Mouse (Mus musculus) kidney, postnatal 14 days (tissue): ENCODE results near the gene Ska2.

Experiments
- DNase-seq: peaks from one replicate; pipeline ENCODE4 v3.0.0; 2022; ENCODE audit warnings: mixed read lengths

The Ska2 gene

DNA sequence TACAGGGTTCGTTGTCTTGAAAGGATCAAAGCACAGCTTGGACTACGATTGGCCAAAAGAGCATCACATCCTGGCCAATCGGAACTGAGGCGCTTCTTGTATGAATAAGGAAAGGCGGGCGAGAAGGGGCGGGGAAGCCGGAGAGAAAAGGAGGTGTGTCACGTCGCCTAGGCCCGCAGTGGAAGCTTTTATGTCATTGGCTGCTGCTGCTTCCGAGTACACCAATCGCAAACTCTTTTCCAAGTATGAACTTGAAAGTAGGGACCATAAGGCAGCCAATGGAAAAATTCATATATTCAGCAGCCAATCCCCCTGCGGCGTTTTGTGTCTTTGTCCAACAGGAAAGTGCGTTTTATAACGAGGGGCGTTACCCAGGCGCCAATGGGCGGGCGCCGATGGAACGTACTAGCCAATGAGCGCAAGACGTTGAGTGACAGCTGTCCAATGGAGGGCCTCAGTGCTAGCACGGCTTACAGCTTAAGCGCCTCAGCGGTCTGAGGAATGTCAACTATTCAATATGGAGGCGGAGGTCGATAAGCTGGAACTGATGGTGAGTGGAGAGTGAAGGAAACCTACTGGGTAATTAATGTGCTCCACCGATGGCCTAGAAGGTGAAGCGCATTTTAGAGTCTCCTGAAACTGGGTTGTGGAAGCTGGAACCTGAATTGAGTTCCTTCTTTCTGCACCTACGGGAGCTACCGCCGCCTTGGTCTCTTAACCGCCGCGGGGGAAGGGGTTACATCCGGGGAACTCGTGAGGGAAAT, at the start of gene Ska2:
Gene Ska2 (plus strand): TSS at position 480 of the 764 bp plus-strand sequence.
- DNase-seq: peak; percentile 98

DNA sequence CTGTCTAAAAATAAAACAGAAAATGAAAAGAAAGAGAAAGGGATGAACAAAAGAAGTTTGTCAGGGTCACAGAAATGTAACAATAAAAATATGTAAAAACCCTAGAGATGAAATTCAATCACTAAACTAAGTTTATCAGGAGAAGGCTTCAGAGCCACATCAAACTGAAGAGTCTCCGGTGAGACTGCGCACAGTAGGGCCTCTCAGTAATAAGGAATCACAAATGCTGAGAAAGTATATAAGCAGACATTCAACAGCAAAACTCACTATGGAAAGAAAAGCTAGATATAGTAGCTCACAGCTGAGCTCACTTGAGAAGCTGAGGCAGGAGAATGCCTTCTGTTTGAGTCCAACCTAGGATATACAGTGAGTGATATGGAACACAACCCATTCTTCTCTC, 48.6 kb upstream of the Ska2 start:
- DNase-seq: no peak

DNA sequence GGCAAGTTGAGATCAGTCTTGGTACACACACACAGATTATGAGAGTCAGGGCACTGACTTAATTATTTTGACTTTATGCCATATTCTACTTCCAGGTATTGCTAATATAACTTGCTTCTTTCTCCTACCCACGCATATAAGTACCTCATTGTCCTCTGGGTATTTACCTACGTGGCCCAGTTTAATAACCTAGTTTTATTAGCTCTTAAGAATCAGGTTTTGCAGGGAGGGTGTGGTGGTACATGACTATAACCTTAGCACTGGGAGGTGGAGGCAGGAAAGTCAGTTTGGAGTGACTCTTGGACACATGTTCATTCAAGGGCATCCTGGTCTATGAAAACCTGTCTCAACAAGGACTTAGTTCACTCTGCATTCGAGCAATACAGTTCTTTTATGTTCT, 46.9 kb upstream of the Ska2 start:
- DNase-seq: no peak

DNA sequence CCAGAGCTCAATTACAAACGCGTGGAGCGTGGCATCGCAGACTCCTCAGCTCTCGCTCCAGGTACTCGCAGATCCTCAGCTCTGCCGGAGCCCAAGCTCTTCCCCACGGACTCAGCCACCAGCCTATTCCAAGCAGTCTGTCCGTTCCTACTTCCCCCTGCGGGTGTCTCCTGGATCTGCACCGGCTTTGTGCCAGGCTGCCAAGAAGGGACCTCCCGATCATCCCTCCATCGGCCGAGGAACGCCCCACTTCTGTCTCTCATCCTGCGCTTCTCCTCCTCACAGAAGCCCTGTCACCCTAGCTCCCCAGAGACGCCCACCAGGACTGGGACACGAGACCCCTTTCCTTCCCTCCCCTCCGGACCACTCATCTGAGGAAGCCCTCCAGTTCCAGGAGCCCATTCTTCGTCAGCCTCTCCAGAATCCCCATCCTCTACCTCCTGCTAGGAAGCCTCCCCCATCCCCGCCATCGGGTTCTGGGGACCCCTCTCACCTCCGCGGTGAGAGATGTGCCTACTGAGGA, 35.6 kb upstream of the Ska2 start:
- peak; percentile 73 for DNase-seq

DNA sequence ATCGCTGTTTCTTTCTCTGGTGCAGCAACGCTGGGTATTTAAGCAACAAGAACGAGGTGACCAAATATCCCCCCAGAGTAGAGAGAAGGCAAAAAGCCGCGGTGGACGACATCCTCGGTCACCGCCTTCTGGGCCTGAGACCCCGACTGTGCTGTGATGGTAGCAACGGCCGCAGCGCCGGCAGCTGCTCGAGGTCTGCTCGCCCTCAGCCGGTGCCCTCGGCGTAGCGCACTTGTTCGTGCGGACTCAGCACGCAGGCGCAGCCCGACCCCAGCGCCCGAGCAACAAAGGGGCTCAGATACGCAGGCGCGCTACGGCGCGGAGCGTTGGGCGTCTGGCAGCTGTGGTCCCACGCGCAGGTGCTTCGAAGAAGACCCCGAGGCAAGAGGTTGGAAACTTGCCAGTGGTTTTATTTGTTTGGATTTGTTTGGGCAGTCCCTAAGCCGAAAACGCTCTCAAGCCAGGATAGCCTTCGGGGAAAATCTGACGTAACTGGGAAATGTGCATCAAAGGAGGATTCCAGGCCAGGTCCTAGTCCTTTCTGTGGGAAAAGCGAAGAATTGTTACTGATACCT, 35.1 kb upstream of the Ska2 start, which contains the start of gene Gdpd1:
Gene Gdpd1 (minus strand): TSS at position 197 of the 575 bp plus-strand sequence.
- peak; percentile 89 for DNase-seq

DNA sequence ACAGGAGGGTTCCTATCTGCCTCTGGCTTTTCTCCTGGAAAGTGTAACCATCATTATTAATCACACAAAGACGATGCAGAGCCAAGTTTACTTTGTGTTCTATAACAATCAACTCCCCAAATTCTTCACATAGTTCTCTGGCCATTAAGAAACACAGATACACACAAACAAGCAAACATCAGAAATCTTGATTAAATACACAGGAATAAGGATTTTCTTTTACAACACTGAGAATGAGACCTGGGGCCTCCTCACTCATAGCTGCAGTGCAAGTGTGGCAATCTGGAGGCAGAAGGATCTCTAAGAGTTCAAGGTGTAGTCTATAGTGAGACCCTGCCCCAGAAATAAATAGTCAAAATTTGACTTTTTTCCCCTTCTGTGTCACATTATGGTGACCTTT, 25.3 kb upstream of the Ska2 start:
- DNase-seq: no peak

DNA sequence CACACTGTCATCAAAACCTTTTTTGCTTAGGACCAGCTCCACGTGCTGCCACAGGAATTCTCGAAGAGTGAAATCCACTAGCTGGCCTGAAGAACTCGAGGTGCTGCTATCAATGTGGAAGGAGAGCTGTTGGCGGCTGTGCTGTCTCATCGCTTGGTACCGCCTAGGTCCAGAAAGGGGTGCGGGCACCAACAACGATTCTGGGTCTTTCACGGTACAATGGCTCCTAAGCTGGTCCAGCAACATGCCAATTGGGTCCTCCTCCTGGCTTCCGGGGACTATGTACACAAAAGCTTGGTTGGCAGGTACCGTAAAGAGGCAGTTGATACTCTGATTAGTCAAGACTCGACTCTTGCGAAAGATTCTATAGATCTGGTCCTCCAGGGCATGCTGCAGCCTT, 23.6 kb upstream of the Ska2 start:
- no peak for DNase-seq

DNA sequence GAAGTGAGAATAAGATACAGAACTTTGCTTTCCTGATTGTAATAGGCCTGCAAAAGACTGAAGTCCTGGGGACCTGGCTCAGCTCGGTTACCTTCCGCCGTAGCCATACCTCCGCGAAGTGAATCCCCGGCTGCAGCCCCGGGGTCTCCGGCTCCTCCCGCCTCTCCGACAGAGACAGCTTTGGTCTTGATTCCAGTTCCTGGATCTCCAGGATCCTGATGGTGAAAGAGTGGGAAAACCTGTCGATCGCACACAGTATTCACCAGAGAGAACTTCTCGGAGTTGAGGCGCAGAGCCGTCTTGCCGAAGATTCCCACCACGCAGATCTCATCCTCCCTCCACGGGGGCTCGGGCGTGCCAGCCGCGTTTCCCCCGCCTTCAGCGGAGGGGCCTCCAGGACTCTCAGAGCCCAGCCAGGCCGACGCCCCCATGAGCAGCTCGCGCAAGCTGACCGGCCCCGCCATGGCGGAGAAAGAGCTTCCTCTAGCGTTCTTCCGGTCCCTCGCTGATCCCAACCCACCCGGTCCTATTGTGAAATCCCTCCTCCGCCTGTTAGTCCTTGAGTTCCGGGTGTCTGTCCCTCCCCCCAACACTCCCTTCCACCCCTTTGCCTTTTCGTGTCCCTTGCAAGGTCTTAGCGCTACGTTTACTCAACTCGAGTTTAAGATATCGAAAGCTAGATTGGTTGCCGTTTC, 22.6 kb upstream of the Ska2 start, which contains the start of gene Smg8:
Gene Smg8 (minus strand): TSS at position 485 of the 695 bp plus-strand sequence.
- DNase-seq: peak; percentile 89

DNA sequence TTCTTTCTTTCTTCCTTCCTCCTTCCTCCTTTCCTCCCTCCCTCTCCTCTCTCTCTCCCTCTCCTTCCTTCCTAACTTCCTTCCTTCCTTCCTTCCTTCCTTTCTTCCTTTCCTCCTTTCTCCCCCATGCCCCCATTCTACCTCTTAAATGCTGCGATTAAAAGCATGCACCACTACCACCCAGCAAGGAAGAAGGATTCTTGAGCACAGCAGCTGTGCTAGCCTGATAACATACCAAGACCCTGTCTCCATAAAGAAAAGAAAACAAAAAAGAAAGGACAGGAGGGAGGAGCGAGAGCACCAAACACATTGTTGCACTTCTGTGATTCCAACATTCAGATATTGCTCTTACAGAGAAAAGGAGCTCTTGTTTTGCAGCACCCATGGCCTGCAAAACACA, 21.9 kb upstream of the Ska2 start:
- DNase-seq: no peak

DNA sequence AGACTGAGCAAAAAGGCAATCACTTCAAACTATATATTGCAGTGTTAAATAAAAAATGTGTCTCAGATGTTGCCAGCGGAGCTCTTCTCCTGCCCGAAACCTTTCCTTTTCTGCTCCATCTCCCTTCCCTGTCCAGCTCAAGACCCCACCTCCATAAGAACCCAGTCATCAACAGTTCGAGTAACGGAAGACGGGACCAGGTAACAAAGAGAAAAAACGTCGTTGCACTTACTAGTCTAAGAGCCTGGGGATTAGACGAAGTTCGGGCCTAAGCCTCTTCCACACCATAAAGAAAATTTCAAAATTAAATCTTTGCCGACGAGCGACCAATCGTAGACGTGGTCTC, 652 bp upstream of the Ska2 start, which contains the start of gene Prr11:
Gene Prr11 (minus strand): TSS at position 300 of the 346 bp plus-strand sequence.
- DNase-seq: no peak

DNA sequence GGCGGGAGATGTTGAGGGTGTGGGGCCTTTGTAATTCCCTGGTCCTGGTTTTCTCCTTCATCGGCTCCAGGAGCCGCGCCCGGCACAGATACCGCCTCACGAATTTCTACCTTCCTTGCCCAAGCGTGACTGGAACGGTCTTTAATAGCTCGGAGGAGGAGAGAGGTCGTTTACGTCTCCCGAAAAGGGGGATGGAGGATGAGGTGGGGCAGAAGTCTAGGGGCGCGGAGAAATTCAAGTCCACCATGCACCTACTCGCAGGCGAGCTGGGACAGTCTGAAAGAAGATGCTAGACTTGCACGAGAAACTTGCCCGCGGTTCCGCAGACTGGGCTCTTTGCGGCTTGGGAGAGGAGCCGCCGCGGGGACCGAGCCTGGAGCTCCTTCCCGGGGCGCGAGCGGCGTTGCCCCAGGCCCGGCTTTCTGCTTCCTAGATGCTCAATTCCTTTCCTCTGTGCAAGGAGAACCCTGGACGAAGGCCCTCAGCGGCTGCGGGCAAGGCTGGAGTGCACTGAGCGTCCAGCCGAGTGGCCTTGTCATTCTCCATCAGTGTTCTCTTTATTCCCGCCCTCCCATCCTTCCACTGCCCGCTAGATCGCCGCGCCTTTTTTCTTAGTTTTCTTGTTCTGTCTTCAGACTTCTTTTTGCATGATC, 611 bp downstream of the Ska2 start:
- DNase-seq: peak; percentile 29

DNA sequence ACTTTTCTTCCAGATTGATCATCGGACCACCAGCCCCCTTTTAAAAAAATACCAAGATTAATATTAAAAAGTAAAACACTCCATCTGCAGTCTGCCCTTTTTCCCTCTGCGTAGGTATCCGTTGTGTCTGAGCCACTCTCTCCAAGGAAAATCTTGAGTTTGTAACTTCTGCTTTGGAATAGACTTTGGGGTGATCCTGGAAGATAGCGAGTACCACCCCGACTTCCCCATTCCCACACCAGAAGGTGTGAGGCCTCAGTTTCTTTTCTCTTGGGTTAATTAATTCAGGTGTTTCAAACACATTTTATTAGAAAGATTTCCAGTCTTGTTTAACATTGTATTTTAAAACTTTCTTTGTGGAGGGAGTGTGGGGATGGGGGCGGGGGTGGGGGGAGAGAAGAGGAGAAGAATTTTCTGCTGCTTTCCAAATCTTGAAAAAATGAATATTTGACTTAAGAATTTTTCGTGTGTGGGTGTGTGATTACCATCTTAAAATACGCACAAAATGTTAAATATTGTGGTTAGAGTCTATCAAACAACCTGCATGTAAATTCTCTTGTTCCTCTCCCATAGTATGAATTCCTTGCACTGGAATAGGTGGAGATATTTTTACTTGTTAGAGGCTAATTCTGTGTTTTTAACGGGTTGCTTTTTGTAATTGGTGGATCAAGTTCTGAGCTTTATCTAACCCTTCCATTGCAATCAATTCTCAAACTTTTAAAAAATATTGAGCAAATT, 1.3 kb downstream of the Ska2 start:
- DNase-seq: no peak

DNA sequence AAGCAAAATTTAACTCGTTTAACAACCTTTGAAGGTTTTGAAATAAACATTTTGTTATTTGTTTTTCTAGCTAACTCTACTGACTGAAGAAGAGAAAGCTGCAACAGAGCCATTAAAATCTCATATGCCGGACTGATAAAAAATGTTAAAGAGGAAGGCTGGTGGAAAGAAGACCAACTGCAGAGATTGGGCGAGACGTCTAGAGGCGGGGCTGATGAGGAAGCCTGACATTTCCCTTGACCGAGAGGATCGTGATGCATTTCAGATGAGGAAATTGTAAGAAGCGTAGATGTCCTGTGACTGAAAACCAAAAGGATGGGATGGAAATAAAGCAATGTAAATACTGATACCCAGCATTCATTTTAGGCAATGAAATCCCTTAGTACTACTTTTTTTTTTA, 12.8 kb downstream of the Ska2 start:
- DNase-seq: no peak

DNA sequence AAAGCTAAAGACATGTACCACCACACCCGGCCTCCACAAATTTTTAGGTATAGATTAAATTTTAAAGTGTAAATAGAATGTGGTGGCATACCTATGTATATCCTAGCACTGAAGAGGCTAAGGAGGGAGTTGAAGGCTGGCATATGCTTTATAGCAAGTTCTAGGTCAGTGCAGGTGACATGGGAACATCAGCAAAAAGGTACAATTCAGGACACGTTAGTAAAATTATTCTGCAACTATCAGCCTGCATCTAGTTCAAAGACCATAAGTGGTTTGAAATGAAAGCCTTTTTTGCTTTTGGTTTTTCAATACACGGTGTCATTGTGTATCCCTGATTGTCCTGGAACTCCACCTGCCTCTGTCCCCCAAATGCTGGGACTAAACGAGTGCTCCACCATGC, 16.5 kb downstream of the Ska2 start:
- DNase-seq: no peak

DNA sequence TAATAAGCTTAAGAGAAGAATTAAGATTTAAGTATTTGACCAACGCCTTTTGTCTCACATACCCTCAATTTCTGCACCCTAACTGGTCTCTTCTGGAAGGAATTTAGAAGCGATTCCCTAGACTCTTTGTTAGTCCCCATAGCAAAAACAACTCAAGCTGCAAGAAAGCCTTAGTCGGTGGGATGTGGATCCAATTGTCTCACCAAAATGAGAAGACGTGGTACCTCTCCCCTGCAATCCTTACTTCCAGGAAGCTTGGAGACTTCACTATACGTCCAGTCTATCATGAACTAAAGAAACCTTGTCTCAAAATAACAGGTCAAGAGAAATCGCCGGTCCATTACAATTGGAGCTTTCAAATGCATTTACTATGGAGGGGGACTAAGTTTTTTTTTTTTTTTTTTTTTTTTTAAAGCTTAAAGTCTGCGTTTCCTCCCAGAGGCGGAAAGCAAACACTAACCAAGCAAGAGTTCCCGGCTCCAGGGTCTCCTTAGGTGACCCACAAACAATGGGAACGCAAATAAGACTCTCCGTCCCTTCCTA, 17.3 kb downstream of the Ska2 start:
- DNase-seq: no peak

DNA sequence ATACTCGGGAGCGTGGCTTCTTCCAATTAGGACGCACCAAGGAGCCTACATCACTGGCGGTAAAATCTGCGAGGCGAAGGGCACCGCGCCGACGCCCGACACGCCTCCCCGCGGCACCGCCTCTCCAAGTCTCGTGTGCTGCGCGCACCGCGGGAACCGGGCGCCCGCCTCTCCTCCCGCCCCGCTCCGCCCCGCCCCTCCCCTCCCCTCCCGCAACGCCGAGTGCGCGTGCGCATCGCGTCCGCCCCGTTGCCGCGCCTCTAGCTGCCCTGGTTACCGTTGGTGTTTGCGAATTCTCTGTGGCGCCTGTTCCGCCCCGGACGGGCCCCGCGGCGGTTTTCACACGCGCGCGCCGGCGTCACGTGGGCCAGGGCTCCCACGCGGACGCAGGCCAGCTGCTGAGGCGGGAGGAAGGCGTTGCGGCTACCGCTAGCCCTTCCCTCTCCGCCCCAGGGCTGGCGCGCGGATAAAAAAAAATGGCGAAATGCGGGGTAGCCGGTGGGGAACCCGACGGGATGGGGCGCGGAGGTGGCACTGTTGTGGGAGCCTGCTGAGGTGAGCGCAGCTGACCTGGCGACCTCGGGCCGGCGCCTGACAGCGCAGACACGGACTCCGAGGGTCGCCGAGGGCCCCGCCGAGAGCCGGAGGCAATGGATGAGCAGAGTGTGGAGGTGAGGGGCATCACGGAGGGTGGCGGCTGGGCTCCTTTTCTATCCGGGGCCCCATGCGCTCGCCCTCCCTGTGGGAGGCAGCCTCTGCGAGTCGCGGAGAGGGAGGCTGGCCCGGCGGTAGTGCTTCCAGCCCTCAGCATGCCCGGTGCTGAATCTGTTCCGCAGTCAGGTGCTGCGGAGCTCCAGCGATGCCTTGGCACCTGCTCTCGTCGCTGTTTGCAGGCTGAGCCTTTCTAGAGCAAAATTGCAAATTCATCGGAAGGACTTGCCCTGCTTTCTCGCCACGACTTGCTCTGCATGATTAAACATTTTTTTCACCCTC, 18.1 kb downstream of the Ska2 start, which contains the start of gene Trim37:
Gene Trim37 (plus strand): TSS at position 254 of the 993 bp plus-strand sequence.
- peak; percentile 90 for DNase-seq

DNA sequence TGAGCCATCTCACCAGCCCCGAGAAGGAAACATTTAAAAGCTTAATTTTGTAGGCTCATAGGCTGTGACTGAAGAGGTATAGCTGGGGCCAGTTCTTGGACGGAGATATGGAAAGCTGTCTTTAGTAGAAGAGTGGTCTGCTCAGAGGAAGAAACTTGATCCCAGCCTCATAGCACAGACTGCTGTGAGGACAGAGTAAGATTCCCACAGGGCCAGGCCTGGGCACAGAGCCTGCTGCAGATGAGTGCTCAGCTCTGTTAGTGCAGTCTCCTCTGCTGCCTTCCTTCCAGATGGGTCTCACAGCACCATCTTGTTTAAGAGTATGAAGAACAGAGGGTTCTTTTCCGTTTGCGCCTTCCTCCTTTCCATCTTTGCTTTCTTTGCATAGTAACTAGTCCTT, 27.2 kb downstream of the Ska2 start:
- DNase-seq: no peak

DNA sequence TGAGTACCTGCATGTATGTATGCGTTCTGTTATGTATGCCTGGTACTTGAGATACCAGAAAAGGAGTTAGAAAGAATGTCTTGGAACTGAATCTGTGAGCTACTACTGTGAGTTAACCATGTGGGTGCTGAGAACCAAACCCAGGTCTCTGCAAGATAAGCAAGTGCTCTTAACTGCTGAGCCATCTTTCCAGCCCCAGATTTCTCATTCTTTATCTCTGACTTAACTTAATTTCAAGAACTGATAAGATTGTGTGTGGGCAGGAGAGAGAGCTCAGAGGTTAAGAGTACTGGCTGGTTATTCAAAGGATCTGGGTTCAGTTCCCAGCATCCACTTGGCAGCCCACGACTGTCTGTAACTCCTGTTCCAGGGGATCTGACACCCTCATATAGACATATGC, 49.0 kb downstream of the Ska2 start:
- no peak for DNase-seq

DNA sequence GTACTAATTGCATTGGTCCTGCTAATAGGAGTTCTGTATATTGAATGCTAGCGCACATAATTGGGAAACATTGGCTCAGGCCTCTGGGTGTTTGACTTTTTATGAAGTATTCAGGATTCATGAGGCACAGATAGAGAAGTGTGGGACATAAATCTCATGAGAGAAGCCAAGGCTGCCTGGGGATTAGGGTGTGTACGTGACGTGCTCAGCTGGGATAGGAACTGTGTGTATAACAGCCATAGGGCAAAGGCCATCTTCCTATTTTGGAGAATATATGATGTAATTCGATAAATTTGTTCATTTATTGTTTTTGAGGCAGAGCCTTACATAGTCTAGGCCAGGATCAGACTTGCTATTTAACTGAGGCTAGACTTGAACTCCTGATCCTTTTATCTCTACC, 53.7 kb downstream of the Ska2 start:
- no peak for DNase-seq

DNA sequence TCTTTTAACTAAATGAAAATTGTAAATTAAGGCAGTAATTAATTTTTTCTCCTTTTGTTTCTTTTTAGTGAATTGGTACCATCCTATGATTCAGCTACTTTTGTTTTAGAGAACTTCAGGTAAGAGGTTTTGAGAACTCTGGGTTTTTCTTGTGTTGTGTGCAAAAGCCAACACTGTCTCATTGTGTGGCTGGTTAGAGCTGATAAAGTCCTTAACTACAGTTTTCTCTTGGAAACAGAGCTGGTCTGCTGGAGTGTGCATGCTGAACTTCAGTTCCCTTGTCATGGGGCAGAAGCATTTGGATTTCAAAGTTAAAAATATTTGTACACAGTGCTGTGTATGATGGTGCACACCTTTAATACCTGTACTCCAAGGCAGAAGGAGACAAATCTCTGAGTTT, 54.7 kb downstream of the Ska2 start:
- no peak for DNase-seq

DNA sequence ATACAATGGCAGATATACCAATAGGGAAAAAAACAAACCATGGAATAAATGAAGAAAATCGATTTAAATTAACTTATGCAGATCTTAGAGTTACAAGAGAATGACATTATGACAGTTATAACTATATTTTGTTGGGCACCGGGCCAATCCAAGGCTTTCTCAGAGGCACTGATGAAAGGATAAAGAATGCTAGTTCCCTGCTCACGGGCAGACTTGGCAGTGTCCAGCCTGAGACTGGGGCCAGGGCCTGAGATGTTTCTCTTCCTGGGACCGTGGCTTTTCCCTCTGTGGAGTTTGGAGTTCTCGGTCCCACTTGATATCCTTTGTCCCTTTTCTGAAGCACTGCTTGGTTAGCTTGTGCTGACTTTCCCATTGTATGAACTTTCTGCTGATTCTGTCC, 64.6 kb downstream of the Ska2 start:
- DNase-seq: no peak
